Mouse (Mus musculus) layer of hippocampus, adult 2 months (tissue): Measurements from ENCODE around the gene Pcp4. TPM values are rescaled to one million over a fixed set of nuclear protein-coding genes. Genes with fewer than 3 reads are reported as not detected.

Experiments
- DNase-seq, 2 experiments: peaks; one replicate each; pipeline ENCODE4 v3.0.0; 2022; ENCODE audit warnings: low spot score in 2 of 2
- H3K27ac ChIP-seq: fragments of 200-600 bp; 2 replicates; pipeline ENCODE4 v1.8.1; 2022
- H3K4me3 ChIP-seq: fragments of 200-600 bp; 2 replicates; pipeline ENCODE4 v1.8.1; 2022; ENCODE audit warnings: mild to moderate bottlenecking
- CTCF ChIP-seq: fragments of 200-600 bp; conservative IDR thresholded peaks from 2 replicates; pipeline ENCODE4 v1.8.1; 2022; ENCODE audit warnings: antibody characterized with exemption, mild to moderate bottlenecking, moderate library complexity
- total RNA-seq, 2 experiments: library from RNA; stranded (reverse); gene quantifications; 2 replicates each; pipeline ENCODE4 v1.2.3; 2021

Gene Pcp4
- total RNA-seq, 2 experiments from 2014 or later = 261 to 281 TPM

GRCm38 (mm10) chr16:96459356-96459755 lies 8.1 kb upstream of the Pcp4 start:
- Histone ChIP-seq H3K4me3 (no peak overlapping the region), H3K27ac (no peak overlapping the region)
- DNase-seq = no peak
- TF ChIP-seq CTCF = no peak

- no peak for TF ChIP-seq CTCF
- H3K27ac ChIP-seq = no peak overlapping the region
Measured at GRCm38 (mm10) chr16:96460788-96461187, 6.6 kb upstream of the Pcp4 start.

GRCm38 (mm10) chr16:96468011-96468410 lies 605 bp downstream of the Pcp4 start:
- Histone ChIP-seq H3K4me3 (peak overlapping the region; percentile 56), H3K27ac (peak overlapping the region; percentile 86)
- TF ChIP-seq CTCF = no peak
- no peak for DNase-seq

More at GRCm38 (mm10) chr16:96460788-96461187, 6.6 kb upstream of the Pcp4 start:
- H3K4me3 ChIP-seq = no peak overlapping the region
- no peak for DNase-seq

- TF ChIP-seq CTCF = no peak
- peak overlapping the region; percentile 56 for H3K4me3 ChIP-seq
- DNase-seq = peak; percentile 84 to 87
- H3K27ac ChIP-seq = peak overlapping the region; percentile 86
Measured at GRCm38 (mm10) chr16:96468698-96469097, 1.3 kb downstream of the Pcp4 start.

GRCm38 (mm10) chr16:96469640-96470039 lies 2.2 kb downstream of the Pcp4 start:
- peak overlapping the region; percentile 56 for H3K4me3 ChIP-seq
- H3K27ac ChIP-seq = peak overlapping the region; percentile 86
- DNase-seq = no peak
- TF ChIP-seq CTCF = peak; percentile 50

- Histone ChIP-seq H3K27ac (no peak overlapping the region), H3K4me3 (peak overlapping the region; percentile 34)
- no peak for DNase-seq
- no peak for TF ChIP-seq CTCF
Measured at GRCm38 (mm10) chr16:96472361-96472760, 5.0 kb downstream of the Pcp4 start.

GRCm38 (mm10) chr16:96472816-96473215 lies 5.4 kb downstream of the Pcp4 start:
- Histone ChIP-seq H3K4me3 (peak overlapping the region; percentile 34), H3K27ac (no peak overlapping the region)
- DNase-seq = no peak
- TF ChIP-seq CTCF = no peak

GRCm38 (mm10) chr16:96474185-96474584 lies 6.8 kb downstream of the Pcp4 start:
- no peak for TF ChIP-seq CTCF
- no peak for DNase-seq
- Histone ChIP-seq H3K27ac (no peak overlapping the region), H3K4me3 (no peak overlapping the region)

- DNase-seq = no peak
- Histone ChIP-seq H3K27ac (no peak overlapping the region), H3K4me3 (no peak overlapping the region)
- no peak for TF ChIP-seq CTCF
Measured at GRCm38 (mm10) chr16:96481791-96482190, 14.4 kb downstream of the Pcp4 start.

GRCm38 (mm10) chr16:96487007-96487684 lies 19.7 kb downstream of the Pcp4 start:
- H3K27ac ChIP-seq = no peak overlapping the region
- no peak overlapping the region for H3K4me3 ChIP-seq
- TF ChIP-seq CTCF = no peak
- DNase-seq = no peak

GRCm38 (mm10) chr16:96488038-96488437 lies 20.6 kb downstream of the Pcp4 start:
- no peak for TF ChIP-seq CTCF
- no peak overlapping the region for H3K4me3 ChIP-seq
- no peak for DNase-seq
- no peak overlapping the region for H3K27ac ChIP-seq

- Histone ChIP-seq H3K27ac (no peak overlapping the region), H3K4me3 (no peak overlapping the region)
- no peak for TF ChIP-seq CTCF
- no peak for DNase-seq
Measured at GRCm38 (mm10) chr16:96491530-96491929, 24.1 kb downstream of the Pcp4 start.

GRCm38 (mm10) chr16:96494079-96494478 lies 26.7 kb downstream of the Pcp4 start:
- DNase-seq = no peak
- no peak for TF ChIP-seq CTCF

GRCm38 (mm10) chr16:96498951-96499350 lies 31.5 kb downstream of the Pcp4 start:
- H3K4me3 ChIP-seq = no peak overlapping the region
- TF ChIP-seq CTCF = no peak
- peak; percentile 10 to 21 for DNase-seq
- H3K27ac ChIP-seq = peak overlapping the region; percentile 78

More at GRCm38 (mm10) chr16:96494079-96494478, 26.7 kb downstream of the Pcp4 start:
- Histone ChIP-seq H3K4me3 (no peak overlapping the region), H3K27ac (no peak overlapping the region)
